Mouse (Mus musculus): ENCODE measurements around the gene Tuba3b. TPM values are rescaled to one million over a fixed set of nuclear protein-coding genes. Genes with fewer than 3 reads are reported as not detected.

Gene Tuba3b
- polyA plus RNA-seq, 1 experiment: 1,453 TPM

- H3K4me1 ChIP-seq (ENCODE audit: control insufficient read depth, insufficient read depth, low read length): no peaks in the 10 kb centered on the region; the same call in 1 of the 2 replicates
- no peak overlapping the region for H3K27ac ChIP-seq (ENCODE audit: control insufficient read depth, insufficient read depth, low read depth, low read length)
- TF ChIP-seq CTCF (IDR thresholded peaks at IDR 0.05; ENCODE audit: control insufficient read depth, insufficient read depth, insufficient replicate concordance, low read depth, low read length) (no peak), POLR2A (IDR thresholded peaks at IDR 0.05; ENCODE audit: control insufficient read depth, low read depth, low read length) (no peak)
- H3K36me3 ChIP-seq (ENCODE audit: control insufficient read depth, insufficient read depth, low read length): no peaks in the 10 kb centered on the region
- no peak overlapping the region for H3K4me3 ChIP-seq (ENCODE audit: control insufficient read depth, low read depth, low read length)
- no peaks in the 10 kb centered on the region for H3K27me3 ChIP-seq (ENCODE audit: control insufficient read depth, insufficient read depth, low read length)
These were observed 35.8 kb upstream of the Tuba3b start for GRCm38 (mm10) chr6:145579761-145580160.

- Histone ChIP-seq H3K4me3 (ENCODE audit: control insufficient read depth, low read depth, low read length) (no peak overlapping the region), H3K4me1 (ENCODE audit: control insufficient read depth, insufficient read depth, low read length) (no peaks in the 10 kb centered on the region; the same call in 1 of the 2 replicates), H3K27ac (ENCODE audit: control insufficient read depth, insufficient read depth, low read depth, low read length) (no peak overlapping the region), H3K36me3 (ENCODE audit: control insufficient read depth, insufficient read depth, low read length) (no peaks in the 10 kb centered on the region), H3K27me3 (ENCODE audit: control insufficient read depth, insufficient read depth, low read length) (no peaks in the 10 kb centered on the region)
- TF ChIP-seq POLR2A (IDR thresholded peaks at IDR 0.05; ENCODE audit: control insufficient read depth, low read depth, low read length) (no peak), CTCF (IDR thresholded peaks at IDR 0.05; ENCODE audit: control insufficient read depth, insufficient read depth, insufficient replicate concordance, low read depth, low read length) (no peak)
These were observed 34.0 kb upstream of the Tuba3b start for GRCm38 (mm10) chr6:145581366-145582170.

GRCm38 (mm10) chr6:145585052-145585973 lies 30.2 kb upstream of the Tuba3b start:
- TF ChIP-seq CTCF (IDR thresholded peaks at IDR 0.05; ENCODE audit: control insufficient read depth, insufficient read depth, insufficient replicate concordance, low read depth, low read length) (no peak), POLR2A (IDR thresholded peaks at IDR 0.05; ENCODE audit: control insufficient read depth, low read depth, low read length) (no peak)
- no peaks in the 10 kb centered on the region for H3K36me3 ChIP-seq (ENCODE audit: control insufficient read depth, insufficient read depth, low read length)
- H3K4me1 ChIP-seq (ENCODE audit: control insufficient read depth, insufficient read depth, low read length): no peaks in the 10 kb centered on the region
- no peaks in the 10 kb centered on the region for H3K27me3 ChIP-seq (ENCODE audit: control insufficient read depth, insufficient read depth, low read length)
- no peak overlapping the region for H3K27ac ChIP-seq (ENCODE audit: control insufficient read depth, insufficient read depth, low read depth, low read length)
- H3K4me3 ChIP-seq (ENCODE audit: control insufficient read depth, low read depth, low read length): no peak overlapping the region

GRCm38 (mm10) chr6:145590501-145591293 lies 24.9 kb upstream of the Tuba3b start:
- TF ChIP-seq CTCF (IDR thresholded peaks at IDR 0.05; ENCODE audit: control insufficient read depth, insufficient read depth, insufficient replicate concordance, low read depth, low read length) (no peak), POLR2A (IDR thresholded peaks at IDR 0.05; ENCODE audit: control insufficient read depth, low read depth, low read length) (no peak)
- no peak overlapping the region for H3K27ac ChIP-seq (ENCODE audit: control insufficient read depth, insufficient read depth, low read depth, low read length)
- no peak overlapping the region for H3K4me3 ChIP-seq (ENCODE audit: control insufficient read depth, low read depth, low read length)
- H3K4me1 ChIP-seq (ENCODE audit: control insufficient read depth, insufficient read depth, low read length): no peaks in the 10 kb centered on the region
- H3K36me3 ChIP-seq (ENCODE audit: control insufficient read depth, insufficient read depth, low read length): no peaks in the 10 kb centered on the region
- no peaks in the 10 kb centered on the region for H3K27me3 ChIP-seq (ENCODE audit: control insufficient read depth, insufficient read depth, low read length)

- TF ChIP-seq CTCF (IDR thresholded peaks at IDR 0.05; ENCODE audit: control insufficient read depth, insufficient read depth, insufficient replicate concordance, low read depth, low read length) (no peak), POLR2A (IDR thresholded peaks at IDR 0.05; ENCODE audit: control insufficient read depth, low read depth, low read length) (no peak)
- no peaks in the 10 kb centered on the region for H3K27me3 ChIP-seq (ENCODE audit: control insufficient read depth, insufficient read depth, low read length)
- no peaks in the 10 kb centered on the region for H3K36me3 ChIP-seq (ENCODE audit: control insufficient read depth, insufficient read depth, low read length)
- H3K4me3 ChIP-seq (ENCODE audit: control insufficient read depth, low read depth, low read length): no peak overlapping the region
- H3K4me1 ChIP-seq (ENCODE audit: control insufficient read depth, insufficient read depth, low read length): no peaks in the 10 kb centered on the region
- H3K27ac ChIP-seq (ENCODE audit: control insufficient read depth, insufficient read depth, low read depth, low read length): no peak overlapping the region
These were observed 24.0 kb upstream of the Tuba3b start for GRCm38 (mm10) chr6:145591578-145591977.

- Histone ChIP-seq H3K36me3 (ENCODE audit: control insufficient read depth, insufficient read depth, low read length) (no peaks in the 10 kb centered on the region), H3K4me1 (ENCODE audit: control insufficient read depth, insufficient read depth, low read length) (no peaks in the 10 kb centered on the region), H3K27me3 (ENCODE audit: control insufficient read depth, insufficient read depth, low read length) (no peaks in the 10 kb centered on the region), H3K4me3 (ENCODE audit: control insufficient read depth, low read depth, low read length) (no peak overlapping the region), H3K27ac (ENCODE audit: control insufficient read depth, insufficient read depth, low read depth, low read length) (no peak overlapping the region)
- TF ChIP-seq POLR2A (IDR thresholded peaks at IDR 0.05; ENCODE audit: control insufficient read depth, low read depth, low read length): no peak
- no peak for TF ChIP-seq CTCF (IDR thresholded peaks at IDR 0.05; ENCODE audit: control insufficient read depth, insufficient read depth, insufficient replicate concordance, low read depth, low read length)
These were observed 23.5 kb upstream of the Tuba3b start for GRCm38 (mm10) chr6:145592036-145592435.
